Mouse (Mus musculus) cortical plate, adult 2 months (tissue): ENCODE data around the gene Pkdcc.

ENCODE experiments used
- CTCF ChIP-seq: fragments of 200-500 bp; IDR thresholded peaks from 2 replicates; pipeline ENCODE4 v1.5.1; 2011; ENCODE audit warnings: mild to moderate bottlenecking, control low read depth, low read length; ENCODE audit not compliant: insufficient read depth; ENCODE audit errors: extremely low read depth
- POLR2A ChIP-seq: fragments of 200-500 bp; IDR thresholded peaks from 2 replicates; pipeline ENCODE4 v1.6.1; 2011; ENCODE audit warnings: mild to moderate bottlenecking, low read length, control low read depth; ENCODE audit not compliant: insufficient read depth; ENCODE audit errors: extremely low read depth

- no peak for TF ChIP-seq POLR2A
- TF ChIP-seq CTCF = no peak
Observed at GRCm38 (mm10) chr17:83179569-83179968, 35.5 kb upstream of the Pkdcc start.
